Mouse (Mus musculus) left cerebral cortex, adult 9 months (tissue): ENCODE data around the gene Aurkaip1.

Experiments
- DNase-seq, 2 experiments: peaks; one replicate each; pipeline ENCODE4 v3.0.0; 2022; ENCODE audit warnings: low spot score in 2 of 2

Gene Aurkaip1

DNA sequence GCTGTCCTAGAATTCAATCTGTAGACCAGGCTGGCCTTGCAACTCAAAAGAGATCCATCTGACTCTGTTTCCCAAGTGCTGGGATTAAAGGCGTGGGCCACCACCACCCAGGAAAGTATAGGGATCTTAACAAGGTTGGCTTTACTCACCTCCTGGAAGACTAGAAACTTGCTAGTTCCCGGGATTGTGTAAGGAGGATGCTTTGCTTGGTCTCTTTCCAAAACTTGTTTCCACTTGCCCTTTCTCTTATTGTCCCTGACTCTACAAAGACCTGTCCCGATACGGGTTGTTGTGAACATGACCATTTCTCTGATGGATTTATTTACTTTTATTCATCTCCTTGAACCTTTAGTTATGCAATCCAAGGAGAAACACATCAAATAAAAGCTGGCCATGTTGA is 1.2 kb upstream of the Aurkaip1 start:
- DNase-seq: no peak

DNA sequence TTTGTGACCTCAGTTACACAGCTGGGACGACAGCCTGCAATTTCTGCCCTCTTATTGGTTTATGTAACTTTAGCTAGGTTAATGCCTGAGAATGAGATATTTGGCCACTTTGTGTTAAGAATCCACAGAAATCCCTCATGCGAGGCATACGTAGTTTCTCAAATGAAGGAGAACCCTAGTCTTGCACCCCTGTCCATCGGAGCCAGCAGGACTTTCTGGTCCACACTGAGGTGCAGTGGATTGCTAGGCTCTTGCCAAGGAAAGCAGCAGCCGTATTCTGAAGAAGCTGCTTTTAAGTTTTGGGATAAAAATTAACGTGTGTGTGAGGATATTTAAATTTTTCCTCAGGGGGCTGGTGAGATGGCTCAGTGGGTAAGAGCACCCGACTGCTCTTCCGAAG is 476 bp upstream of the Aurkaip1 start:
- DNase-seq: no peak

DNA sequence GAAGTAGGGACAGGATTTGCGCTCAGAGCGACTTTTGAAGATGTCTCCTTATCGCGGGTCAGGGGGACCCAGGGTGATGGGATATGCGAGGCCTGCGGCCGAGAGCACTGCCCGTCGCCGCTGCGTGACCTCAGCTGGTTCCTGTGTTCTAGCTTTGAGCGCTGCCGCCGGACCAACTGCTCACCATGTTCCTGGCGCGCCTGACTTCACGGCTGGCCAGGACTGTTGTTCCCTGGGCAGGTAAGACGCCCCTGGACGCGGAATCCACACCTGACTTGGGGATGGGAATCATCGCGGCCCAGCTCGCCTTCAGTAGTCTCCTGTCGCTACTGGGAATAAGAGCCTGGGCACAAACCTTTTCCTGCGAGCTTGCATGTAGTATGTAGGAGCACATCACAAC is 759 bp downstream of the Aurkaip1 start:
- DNase-seq: peak in 1 of 2 experiments; percentile 29

DNA sequence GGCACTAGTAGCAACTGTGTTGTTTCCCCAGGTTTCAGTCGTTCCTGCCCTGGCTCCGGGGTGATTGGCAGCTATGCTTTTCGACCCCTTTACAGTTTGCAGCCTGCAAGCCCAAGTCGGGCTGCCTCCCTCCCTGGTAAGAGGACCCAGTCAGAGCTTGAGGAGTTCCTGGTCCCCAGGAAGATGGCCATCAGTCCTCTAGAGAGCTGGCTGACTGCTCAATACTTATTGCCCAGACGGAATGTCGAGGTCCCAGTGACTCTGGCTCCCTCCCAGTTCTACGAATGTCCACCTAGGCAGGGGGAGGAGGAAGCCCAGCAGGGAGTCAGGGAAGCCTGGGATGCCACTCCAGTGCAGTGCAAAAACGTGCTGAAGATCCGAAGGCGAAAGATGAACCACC is 1.2 kb downstream of the Aurkaip1 start:
- no peak for DNase-seq

DNA sequence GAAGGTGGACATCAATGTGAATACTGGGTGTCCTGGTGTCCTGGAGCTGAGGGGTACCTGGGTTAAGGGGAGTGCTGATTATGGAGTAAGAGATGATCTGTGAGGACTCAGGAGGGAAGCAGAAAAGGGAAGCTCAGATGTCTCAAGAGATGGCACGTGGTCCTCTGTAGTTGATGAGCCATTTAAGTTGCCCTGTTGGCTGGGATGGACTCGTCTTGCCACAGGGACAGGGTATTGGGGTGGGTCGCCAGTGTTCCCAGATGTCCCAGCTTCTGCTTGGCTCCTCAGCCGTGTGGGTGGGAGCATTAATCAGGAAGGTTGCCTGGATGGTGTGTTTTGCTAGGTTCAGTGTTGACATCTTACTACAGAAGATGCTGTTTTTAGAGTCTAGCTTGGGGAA is 2.2 kb downstream of the Aurkaip1 start:
- DNase-seq: no peak

DNA sequence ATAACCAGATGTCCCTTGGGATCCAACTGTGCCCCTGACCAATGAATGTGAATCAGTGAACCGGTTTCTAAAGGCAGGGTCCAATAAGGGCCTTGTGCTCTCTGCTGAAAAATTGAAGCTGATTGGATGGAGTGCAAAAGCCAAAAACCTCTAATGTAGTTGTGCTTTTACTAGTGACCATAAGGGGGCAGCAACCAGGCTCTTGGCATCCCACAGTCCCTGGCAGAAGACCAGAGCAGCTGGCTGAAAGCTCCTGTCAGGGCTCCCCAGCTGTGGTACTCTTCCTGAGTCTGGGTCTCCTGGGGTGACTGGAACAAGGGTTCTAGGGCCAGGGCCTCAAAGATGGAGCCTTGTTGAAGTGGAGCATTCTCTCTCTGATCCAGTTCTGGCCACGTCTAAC is 2.8 kb downstream of the Aurkaip1 start:
- peak; percentile 59 to 80 for DNase-seq

DNA sequence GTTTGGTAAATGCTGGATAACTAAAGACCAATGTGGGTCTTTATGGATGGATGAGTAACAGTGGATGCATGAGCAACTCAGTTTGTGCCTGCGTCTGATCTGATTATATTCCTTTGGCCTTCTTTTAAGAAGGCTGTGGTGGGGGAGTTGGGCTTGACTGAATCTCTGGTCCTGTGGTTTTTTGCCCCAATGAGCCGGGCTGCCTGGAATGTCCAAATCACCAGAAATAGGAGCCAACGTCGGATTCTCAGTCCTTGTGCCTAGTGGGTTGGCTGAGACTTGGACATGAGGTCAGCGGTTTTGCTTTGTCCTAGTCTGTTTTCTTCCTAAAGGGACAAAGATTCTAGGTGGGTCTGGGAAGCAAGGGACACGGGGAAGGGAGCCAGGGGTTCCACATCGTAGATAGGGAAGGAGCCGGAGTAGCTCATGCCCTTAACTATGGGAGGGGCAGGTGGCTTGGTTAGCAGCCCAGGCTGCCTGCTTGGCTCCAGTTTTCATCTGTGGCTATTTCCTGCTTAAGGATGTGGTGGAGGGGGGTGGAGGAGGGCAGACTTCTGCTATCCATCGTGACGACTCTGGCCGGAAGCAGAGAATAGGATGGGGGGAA is 6.4 kb downstream of the Aurkaip1 start:
- no peak for DNase-seq

DNA sequence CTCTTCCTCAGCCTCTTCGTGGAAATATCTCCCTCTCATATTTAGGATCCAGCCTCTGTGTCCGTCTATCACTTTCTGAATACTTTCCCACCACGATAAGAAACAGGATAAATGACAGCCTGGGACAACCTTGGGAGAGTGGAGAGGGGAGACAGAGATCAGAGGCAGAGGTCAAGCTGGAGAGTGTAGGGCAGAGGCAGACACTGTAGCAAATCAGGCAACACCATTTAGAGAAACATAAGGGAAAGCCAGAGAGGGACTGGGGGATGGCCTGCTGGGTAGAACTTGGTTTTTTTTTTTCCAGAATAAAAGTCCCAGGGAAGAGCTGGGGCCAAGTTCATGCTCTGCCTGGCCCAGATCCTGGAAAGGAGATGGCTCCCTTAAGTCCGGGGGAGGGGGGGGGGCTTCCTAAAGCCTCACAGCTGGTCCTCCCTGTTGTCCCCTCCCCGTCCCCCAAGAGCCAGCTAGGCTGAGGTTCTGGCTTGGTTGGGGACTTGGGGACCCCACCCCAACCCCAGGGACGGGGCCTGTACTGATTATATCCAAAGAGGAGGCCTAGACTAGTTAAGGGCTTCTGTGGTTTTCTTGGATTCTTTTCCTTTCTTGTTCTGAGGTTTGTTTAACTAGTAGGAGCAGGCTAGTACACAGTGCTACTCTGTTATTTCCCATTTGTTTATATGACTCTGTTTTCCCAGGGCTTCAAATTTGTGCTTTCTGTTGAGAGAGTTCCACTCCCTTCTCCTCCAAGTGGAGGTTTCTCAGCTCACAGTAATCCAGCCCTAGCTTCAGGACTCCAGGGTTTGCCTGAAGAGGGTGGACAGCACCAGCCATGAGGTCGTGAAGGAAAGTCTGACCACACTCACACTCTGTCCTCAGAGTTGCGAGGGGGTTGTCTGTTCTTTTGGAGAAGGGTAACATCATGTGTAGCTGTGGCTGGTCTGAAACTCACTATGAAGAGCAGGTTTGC is 7.4 kb downstream of the Aurkaip1 start:
- no peak for DNase-seq

DNA sequence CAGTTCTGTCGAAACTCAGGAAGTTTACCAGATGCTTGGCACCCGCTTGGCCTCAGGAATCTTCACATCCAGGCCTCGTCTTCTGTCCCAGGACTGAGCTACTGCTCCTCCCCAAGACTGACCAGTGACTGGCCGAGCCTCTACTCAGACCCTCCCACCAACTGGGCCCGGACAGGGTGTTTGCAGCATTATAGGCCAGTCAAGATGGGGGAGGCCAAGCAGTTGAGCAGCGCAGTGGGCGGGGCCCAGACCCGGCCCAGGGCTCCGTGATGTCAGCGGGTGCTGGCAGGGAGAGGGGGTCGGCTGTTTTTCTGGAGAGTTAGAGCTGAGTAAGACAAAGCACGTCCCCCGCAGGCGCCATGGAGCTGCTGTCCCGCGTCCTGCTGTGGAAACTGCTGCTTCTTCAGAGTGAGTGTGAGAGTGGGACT is 8.4 kb downstream of the Aurkaip1 start, which contains the start of gene Mxra8:
Gene Mxra8 (plus strand): TSS at position 198 of the 428 bp plus-strand sequence.
- DNase-seq: no peak

DNA sequence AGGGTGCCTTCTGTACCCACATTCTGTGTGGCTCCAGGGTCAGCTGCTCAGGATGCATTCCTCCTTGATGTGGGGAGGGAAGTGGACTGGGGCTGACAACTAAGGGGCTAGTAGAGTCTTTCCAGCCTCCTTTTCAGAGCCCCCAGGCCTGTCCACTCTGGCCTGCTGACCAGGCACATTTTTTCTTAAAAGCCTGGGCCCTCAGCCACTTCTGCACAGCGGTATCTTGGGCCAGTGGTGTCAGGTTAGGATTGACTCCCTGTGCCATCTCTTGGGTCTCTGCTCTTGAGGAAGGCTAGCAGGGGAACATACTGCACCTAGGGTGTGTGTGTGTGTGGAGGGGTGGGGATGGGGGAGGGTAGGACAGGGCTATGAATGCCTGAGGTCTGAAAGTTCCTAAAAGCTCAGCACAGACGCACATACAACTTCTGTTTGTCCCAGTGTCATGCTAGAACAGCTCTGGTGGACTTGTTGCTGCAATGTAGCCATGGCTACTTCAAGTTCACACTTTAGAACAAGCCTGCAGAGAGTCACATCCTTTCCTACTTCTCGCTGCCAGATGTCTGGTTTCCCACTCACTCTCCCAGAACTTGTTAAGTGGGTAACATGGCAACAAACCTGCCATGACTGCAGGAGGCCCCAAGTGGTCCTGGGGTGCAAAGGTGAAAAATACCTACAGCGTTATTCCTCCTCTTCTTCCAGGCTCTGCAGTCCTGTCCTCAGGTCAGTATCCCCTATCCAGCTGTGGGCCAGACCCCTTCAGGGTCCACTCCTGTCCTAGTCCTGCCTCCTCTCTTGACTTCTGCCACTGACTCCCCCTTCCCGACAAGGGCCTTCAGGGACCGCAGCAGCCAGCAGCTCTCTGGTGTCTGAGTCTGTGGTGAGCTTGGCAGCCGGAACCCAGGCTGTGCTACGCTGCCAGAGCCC is 9.3 kb downstream of the Aurkaip1 start:
- DNase-seq: no peak

DNA sequence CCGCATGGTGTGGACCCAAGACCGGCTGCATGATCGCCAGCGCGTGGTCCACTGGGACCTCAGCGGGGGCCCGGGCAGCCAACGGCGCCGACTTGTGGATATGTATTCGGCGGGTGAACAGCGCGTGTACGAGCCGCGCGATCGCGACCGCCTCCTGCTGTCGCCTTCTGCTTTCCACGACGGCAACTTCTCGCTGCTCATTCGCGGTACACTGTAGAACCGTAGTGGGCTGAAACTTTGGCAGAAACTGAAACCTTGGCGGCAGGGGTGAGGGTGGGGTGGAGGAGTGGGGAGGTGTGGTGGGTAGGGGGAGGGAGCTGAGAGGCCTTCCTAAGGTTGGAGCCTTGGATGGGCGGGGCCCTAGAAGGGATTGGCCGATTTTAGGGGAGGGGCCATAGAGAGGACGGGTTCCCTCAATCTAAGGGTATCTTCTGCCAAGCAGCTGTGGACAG is 10.0 kb downstream of the Aurkaip1 start:
- DNase-seq: no peak

DNA sequence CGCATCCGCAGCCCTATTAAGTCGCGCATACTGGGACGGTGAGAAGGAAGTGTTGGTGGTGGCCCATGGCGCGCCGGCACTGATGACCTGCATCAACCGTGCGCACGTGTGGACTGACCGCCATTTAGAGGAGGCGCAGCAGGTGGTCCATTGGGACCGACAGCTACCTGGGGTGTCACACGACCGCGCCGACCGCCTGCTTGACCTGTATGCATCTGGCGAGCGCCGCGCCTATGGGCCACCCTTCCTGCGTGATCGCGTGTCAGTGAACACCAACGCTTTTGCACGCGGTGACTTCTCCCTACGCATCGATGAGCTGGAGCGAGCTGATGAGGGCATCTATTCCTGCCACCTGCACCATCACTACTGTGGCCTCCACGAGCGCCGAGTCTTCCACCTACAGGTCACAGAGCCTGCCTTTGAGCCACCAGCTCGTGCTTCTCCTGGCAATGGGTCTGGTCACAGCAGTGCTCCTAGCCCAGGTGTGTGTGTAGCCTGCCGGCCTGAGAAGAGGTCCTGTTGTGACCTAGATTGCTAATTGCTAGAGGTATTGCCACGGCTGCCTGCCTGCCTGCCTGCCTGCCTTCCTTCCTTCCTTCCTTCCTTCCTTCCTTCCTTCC is 10.7 kb downstream of the Aurkaip1 start:
- DNase-seq: no peak

DNA sequence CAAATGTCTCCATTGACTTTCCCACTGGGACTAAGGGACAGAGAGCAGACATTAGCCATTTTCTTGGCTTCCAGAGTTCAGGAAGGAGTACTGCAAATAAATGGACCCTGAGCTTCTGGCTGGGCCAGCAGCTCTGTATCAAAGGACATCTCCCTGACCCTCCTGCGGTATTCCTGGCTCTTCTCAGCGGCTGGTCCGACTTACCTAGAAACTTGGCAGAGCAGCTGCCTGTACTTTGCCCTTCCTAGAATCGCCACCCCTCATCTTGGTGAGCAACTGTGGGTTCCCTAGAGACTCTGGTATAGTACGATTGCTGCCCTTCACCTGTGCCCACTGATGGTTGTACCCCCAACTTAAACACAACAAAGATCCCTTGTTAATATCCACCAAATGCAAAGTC is 12.2 kb downstream of the Aurkaip1 start:
- DNase-seq: no peak

DNA sequence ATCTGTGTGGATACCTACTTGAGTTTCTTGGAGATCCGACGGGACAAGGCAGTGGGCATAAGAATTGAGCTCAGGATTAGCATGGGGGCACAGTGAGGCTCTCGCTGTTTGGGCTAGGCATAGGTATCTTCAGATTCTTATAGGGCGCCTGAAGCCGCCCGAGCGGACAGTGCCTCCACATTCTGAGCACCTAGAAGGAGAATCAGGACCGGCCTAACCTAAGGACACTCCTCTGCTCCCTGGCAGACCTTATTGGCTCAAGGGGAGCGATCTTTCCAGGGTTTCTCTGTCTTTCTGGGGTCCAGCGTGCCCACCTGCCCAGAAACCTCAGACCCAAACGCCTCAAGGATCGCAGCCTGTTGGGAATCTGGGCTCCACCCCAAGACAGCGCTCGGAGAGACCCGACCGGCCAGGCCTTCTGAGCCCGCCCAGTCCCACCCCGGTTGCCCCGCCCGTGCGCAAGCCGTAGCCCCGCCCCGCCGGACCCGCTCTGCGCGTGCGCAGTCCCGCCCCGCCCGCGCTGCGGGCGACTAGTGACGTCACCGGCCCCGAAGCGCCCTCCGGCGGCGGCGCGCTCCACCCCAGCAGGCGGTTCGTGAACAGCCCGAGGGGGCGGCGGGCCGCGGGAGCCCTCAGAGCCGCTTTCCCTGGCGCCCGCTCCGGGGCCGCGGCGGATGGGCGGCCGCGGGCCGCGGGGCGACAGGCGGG is 16.0 kb downstream of the Aurkaip1 start, which contains the start of gene Dvl1:
Gene Dvl1 (plus strand): TSS at position 532 of the 708 bp plus-strand sequence.
- peak; percentile 58 to 91 for DNase-seq

DNA sequence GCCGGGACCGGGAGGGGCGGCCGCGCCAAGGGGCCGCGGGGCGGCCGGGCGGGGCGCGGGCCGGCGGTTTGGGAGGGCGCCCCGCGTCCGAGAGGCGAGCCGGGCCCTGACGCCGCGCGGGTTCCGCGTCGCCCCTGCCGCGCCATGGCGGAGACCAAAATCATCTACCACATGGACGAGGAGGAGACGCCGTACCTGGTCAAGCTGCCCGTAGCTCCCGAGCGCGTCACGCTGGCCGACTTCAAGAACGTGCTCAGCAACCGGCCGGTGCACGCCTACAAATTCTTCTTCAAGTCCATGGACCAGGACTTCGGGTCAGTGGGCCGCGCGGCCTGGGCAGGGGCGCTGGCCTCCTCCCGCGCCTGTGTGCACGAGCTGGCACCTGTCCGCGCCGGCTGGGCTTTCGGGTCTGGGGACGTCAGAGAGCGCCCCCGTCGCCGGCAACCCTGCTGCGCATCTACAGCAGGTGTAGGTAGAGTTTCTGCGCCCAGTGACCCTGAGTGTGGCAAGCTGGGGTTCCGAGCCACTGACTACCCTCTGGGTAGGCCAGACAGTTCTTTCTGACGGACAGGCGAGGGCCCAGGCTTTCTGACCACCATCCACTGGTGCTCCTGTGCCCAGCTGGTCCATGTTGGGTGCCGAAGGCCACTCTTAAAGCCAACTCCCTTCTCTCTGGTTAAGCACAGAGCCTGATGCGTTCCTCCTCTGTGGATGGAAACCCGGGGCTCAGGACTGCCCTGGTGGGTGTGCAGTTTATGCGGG is 16.7 kb downstream of the Aurkaip1 start:
- DNase-seq: no peak

DNA sequence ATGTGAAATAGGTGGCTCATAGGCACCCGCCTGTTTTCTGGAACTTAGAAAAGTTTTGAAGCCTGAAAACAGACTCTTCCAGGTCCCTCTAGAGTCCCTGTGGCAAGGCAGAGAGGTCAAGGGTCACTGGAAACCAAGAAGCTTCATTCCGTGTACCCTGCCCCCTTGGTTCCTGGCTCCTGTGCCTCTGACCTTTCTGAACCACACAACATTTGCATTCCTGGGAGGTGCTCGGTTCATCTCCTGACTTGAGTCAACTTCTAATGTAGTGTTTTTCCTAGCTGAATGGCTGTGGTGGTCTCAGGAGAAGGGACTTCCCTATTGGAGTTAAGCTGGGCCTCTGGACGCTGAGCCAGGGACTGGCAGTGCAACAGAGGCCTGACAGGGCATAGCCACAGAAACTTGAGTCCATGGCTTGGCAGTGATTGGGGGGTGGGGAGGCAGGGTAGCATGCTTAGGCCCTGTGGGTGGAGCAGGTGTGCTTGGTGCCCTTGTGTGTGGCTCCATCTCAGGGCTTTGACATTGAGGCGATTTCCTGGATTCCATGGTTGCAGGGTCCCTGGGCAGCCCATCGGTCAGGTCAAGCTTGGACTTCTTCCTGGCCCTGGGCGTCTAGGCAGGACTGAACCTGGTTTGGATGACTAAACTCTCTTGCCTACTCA is 17.5 kb downstream of the Aurkaip1 start:
- DNase-seq: no peak

DNA sequence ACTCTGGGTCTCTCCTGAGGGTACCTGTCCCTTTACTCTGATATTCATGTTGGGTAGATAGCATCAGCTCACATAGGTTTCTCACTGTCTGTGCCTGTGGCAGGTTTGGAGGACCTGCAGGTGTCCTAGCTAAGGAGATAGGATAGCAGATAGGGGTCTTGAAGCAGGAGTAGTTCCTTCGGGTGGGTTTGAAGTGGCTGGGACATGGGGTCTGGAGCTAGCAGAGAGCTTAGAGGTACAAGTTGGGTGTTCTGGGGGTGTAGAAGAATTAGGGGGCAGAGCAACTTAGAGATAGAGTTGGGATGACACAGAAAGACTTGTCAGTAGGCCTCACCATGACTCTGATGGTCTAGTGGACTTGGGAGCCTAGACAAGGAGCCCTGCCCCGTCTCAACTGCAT is 18.3 kb downstream of the Aurkaip1 start:
- DNase-seq: no peak

DNA sequence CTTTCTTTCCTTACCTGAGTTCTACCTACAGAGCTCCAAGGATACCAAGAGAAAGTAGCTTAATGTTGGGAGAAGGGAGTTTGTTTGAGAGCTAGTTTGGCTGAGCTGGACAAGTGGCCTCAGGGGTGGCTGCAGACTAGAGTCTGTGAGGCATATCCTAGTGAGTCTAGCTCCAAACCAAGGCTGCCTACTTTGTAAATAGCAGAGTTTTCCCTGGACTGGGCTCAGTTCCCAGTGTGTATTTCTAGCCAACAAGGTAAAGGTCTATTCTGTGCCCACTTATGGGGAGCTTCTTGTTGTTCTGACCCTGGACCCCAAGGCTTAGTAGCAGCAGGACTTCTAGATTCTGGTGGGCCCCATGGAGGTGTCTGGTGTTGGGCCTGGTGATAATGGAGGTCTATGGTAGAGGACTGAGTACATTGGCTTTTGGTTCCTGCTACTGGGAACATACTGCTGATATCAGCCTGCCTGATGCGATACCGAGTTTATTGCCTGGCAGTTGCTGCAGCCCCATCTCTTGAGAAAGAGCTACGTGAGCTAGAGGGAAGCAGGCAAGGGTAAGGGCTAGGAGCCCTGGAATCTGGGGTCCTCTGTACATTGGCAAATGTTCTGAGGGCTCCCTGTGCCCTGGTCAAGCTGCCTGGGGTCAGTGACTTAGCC is 18.9 kb downstream of the Aurkaip1 start:
- DNase-seq: no peak

DNA sequence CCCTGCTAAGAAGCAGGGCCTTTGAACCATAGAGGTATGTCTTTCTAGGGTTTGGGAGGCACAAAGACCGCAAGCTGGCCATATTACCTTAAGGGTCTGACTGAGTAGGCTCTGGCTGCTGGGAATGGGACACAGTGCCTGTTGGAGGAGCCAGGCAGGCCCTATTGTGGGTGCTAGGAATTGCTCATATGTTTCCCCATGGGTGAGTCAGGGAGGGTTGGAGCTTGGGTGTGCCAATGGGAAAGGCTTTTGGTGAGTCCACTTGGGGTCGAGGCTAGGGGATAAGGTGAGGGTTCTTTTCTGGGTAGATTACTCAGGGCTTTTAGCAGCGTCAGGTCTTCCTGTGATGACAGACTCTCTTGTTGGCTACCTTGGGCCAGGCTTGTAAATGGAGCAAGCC is 20.3 kb downstream of the Aurkaip1 start:
- DNase-seq: no peak
